Mouse (Mus musculus): ENCODE measurements at regions not wholly inside any gene's neighbourhood (a gene's known extent, or its start where the extent isn't known, plus 50 kb on each side); places are given as distances from the start of the nearest gene placed in this dataset.

- TF ChIP-seq MXI1 (IDR thresholded peaks at IDR 0.05; ENCODE audit: low read depth, low read length): no peak
- TF ChIP-seq GABPA (IDR thresholded peaks at IDR 0.05; ENCODE audit: insufficient replicate concordance, low read depth, low read length): no peak
- TF ChIP-seq CTCF (conservative IDR thresholded peaks at IDR 0.05 in 1 of 2, IDR thresholded peaks at IDR 0.05 in 1 of 2; ENCODE audit: low read depth in 2 of 2, low read length in 2 of 2): peak in 1 of 2 experiments; percentile 62; a peak in 2 of 4 replicates
- TF ChIP-seq ELF1 (IDR thresholded peaks at IDR 0.05; ENCODE audit: low read depth, low read length): no peak
- TF ChIP-seq RCOR1 (conservative IDR thresholded peaks at IDR 0.05; ENCODE audit: low read depth, low read length): no peak
- TF ChIP-seq MAFK (IDR thresholded peaks at IDR 0.05; ENCODE audit: insufficient replicate concordance, low read length): no peak
Observed at GRCm38 (mm10) chr5:7899537-7899936, 60.7 kb upstream of the Steap4 start.
